Mouse (Mus musculus) myocyte (in vitro differentiated cells): ENCODE measurements around the gene Syndig1. TPM values are rescaled to one million over a fixed set of nuclear protein-coding genes. Genes with fewer than 3 reads are reported as not detected.

Experiments
- H3K27me3 ChIP-seq: one replicate; pipeline ENCODE4 v1.6.1; 2011; ENCODE audit not compliant: control insufficient read depth, insufficient read depth, insufficient read length
- H3K36me3 ChIP-seq: one replicate; pipeline ENCODE4 v1.6.1; 2011; ENCODE audit not compliant: control insufficient read depth, insufficient read depth
- H3K4me2 ChIP-seq: one replicate; pipeline ENCODE4 v1.6.1; 2011; ENCODE audit warnings: low read depth, control low read depth
- H3K4me3 ChIP-seq: one replicate; pipeline ENCODE4 v1.5.1; 2011; ENCODE audit warnings: mild to moderate bottlenecking, control low read depth, moderate library complexity
- H3K79me2 ChIP-seq: one replicate; pipeline ENCODE4 v1.6.1; 2011; ENCODE audit not compliant: control insufficient read depth, insufficient read depth
- H3ac ChIP-seq: one replicate; pipeline ENCODE4 v1.6.1; 2011; ENCODE audit not compliant: control insufficient read depth, insufficient read length
- CEBPB ChIP-seq: IDR thresholded peaks from 2 replicates; pipeline ENCODE4 v1.6.1; 2011; ENCODE audit warnings: mild to moderate bottlenecking, moderate library complexity; ENCODE audit not compliant: poor library complexity, insufficient read depth, severe bottlenecking
- E2F4 ChIP-seq: IDR thresholded peaks from one replicate; pipeline ENCODE4 v1.6.1; 2011; ENCODE audit warnings: mild to moderate bottlenecking, control low read depth, moderate library complexity; ENCODE audit not compliant: insufficient read depth
- MAX ChIP-seq: IDR thresholded peaks from one replicate; pipeline ENCODE4 v1.6.1; 2011; ENCODE audit warnings: low read depth, mild to moderate bottlenecking, control low read depth
- MYOD1 ChIP-seq, 3 experiments: IDR thresholded peaks; one replicate each; pipeline ENCODE4 v1.6.1; 2011; ENCODE audit warnings: control low read depth in 2 of 3, low read depth in 2 of 3, mild to moderate bottlenecking in 2 of 3, moderate library complexity in 1 of 3; ENCODE audit not compliant: insufficient read length in 2 of 3, control insufficient read depth in 1 of 3
- MYOG ChIP-seq, 3 experiments: IDR thresholded peaks; one replicate each; pipeline ENCODE4 v1.6.1; 2011; ENCODE audit warnings: control low read depth in 2 of 3, low read depth in 2 of 3, mild to moderate bottlenecking in 2 of 3; ENCODE audit not compliant: insufficient read length in 2 of 3, control insufficient read depth in 1 of 3, insufficient read depth in 1 of 3
- POLR2A ChIP-seq: IDR thresholded peaks from one replicate; pipeline ENCODE4 v1.6.1; 2011; ENCODE audit warnings: low read depth, mild to moderate bottlenecking, control low read depth, moderate library complexity; ENCODE audit not compliant: insufficient read length
- POLR2AphosphoS2 ChIP-seq: IDR thresholded peaks from one replicate; pipeline ENCODE4 v1.6.1; 2011; ENCODE audit warnings: low read depth, control low read depth; ENCODE audit not compliant: insufficient read length
- REST ChIP-seq: IDR thresholded peaks from one replicate; pipeline ENCODE4 v1.6.1; 2011; ENCODE audit warnings: mild to moderate bottlenecking, control low read depth, moderate library complexity; ENCODE audit not compliant: insufficient read depth, insufficient read length
- SRF ChIP-seq: IDR thresholded peaks from one replicate; pipeline ENCODE4 v1.6.1; 2011; ENCODE audit warnings: low read depth; ENCODE audit not compliant: control insufficient read depth, insufficient read length
- TCF12 ChIP-seq: IDR thresholded peaks from one replicate; pipeline ENCODE4 v1.6.1; 2011; ENCODE audit warnings: mild to moderate bottlenecking, control low read depth; ENCODE audit not compliant: poor library complexity, insufficient read depth, severe bottlenecking
- TCF3 ChIP-seq: IDR thresholded peaks from one replicate; pipeline ENCODE4 v1.6.1; 2011; ENCODE audit warnings: low read depth, control low read depth; ENCODE audit not compliant: insufficient read length
- USF1 ChIP-seq: IDR thresholded peaks from one replicate; pipeline ENCODE4 v1.6.1; 2011; ENCODE audit warnings: low read depth, mild to moderate bottlenecking, control low read depth, moderate library complexity
- polyA plus RNA-seq: library from polyadenylated mRNA; unstranded; fragments of >200 nt; fragmentation: generic; extraction: Trizol; gene quantifications from one replicate; pipeline ENCODE4 v1.2.1, GENCODE M21; 2012; ENCODE audit warnings: missing spikeins

Syndig1 gene
- polyA plus RNA-seq, 1 experiment = not detected

- no peaks in the 10 kb centered on the region for H3K27me3 ChIP-seq
- TF ChIP-seq REST (no peak), TCF3 (no peak), USF1 (no peak), E2F4 (no peak), SRF (no peak), MYOG (IDR thresholded peaks at IDR 0.05; ENCODE audit: control insufficient read depth in 1 of 3, insufficient read depth in 1 of 3, insufficient read length in 2 of 3, low read depth in 2 of 3) (no peak), TCF12 (no peak), POLR2A (no peak), MAX (no peak), POLR2AphosphoS2 (no peak), MYOD1 (IDR thresholded peaks at IDR 0.05; ENCODE audit: control insufficient read depth in 1 of 3, insufficient read length in 2 of 3, low read depth in 2 of 3) (no peak), CEBPB (no peak)
- no peak overlapping the region for H3K4me2 ChIP-seq
- H3K4me3 ChIP-seq = no peak overlapping the region
- H3K36me3 ChIP-seq = no peaks in the 10 kb centered on the region
- no peaks in the 10 kb centered on the region for H3K79me2 ChIP-seq
- no peak overlapping the region for H3ac ChIP-seq
These were observed 10.7 kb downstream of the Syndig1 start for GRCm38 (mm10) chr2:149839666-149840065.

- Histone ChIP-seq H3K4me3 (no peak overlapping the region), H3K27me3 (no peaks in the 10 kb centered on the region), H3K79me2 (no peaks in the 10 kb centered on the region), H3ac (no peak overlapping the region), H3K36me3 (no peaks in the 10 kb centered on the region), H3K4me2 (no peak overlapping the region)
- no peak for TF ChIP-seq TCF12
- no peak for TF ChIP-seq TCF3
- no peak for TF ChIP-seq MYOG (IDR thresholded peaks at IDR 0.05; ENCODE audit: control insufficient read depth in 1 of 3, insufficient read depth in 1 of 3, insufficient read length in 2 of 3, low read depth in 2 of 3)
- TF ChIP-seq POLR2AphosphoS2 = no peak
- no peak for TF ChIP-seq REST
- TF ChIP-seq E2F4 = no peak
- no peak for TF ChIP-seq SRF
- TF ChIP-seq USF1 = no peak
- TF ChIP-seq MYOD1 (IDR thresholded peaks at IDR 0.05; ENCODE audit: control insufficient read depth in 1 of 3, insufficient read length in 2 of 3, low read depth in 2 of 3) = no peak
- TF ChIP-seq MAX = no peak
- TF ChIP-seq POLR2A = no peak
- no peak for TF ChIP-seq CEBPB
These were observed 15.6 kb downstream of the Syndig1 start for GRCm38 (mm10) chr2:149844575-149844974.

DNA sequence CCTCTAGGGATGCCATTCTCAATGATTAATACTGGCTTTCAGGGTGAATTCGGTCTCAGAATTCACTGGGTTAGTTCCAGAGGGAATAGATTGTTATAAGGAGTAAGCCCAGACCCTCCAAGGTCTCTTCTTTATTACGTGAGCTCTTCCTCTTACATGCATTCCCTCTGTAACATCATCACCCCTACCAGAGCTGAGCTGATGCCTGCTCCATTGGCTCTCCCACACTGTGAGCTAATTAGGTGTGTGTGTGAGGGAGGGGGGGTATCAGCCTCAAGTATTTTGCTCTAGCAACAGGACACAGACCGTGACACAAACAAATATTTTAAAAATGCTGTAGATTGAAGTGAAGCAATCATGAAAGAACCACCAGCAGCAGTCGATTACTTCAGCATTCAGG is 19.8 kb downstream of the Syndig1 start:
- Histone ChIP-seq H3K4me3 (no peak overlapping the region), H3K36me3 (no peaks in the 10 kb centered on the region), H3ac (no peak overlapping the region), H3K79me2 (no peaks in the 10 kb centered on the region), H3K27me3 (no peaks in the 10 kb centered on the region), H3K4me2 (no peak overlapping the region)
- no peak for TF ChIP-seq REST
- TF ChIP-seq TCF3 = no peak
- no peak for TF ChIP-seq E2F4

DNA sequence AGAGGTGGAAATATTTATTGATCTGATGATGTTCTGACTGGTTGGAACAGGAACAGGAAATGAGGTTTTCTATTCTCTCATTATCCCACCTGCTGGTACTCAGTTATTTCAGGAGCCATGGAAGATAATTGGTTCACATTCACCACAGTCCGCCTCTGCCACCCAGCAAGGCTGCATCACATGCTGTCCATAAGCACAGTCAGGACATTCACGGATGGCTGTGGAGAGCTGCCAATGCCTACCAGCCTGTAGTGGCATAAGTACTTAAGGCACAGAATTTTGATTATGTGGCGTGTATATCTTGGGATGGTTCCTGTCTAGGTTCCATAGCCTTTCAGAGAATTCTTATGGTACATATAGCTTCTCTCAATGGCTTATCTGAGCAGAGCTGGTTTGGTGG is 32.0 kb downstream of the Syndig1 start:
- Histone ChIP-seq H3K4me2 (no peak overlapping the region), H3K36me3 (no peaks in the 10 kb centered on the region), H3ac (no peak overlapping the region), H3K4me3 (no peak overlapping the region), H3K27me3 (no peaks in the 10 kb centered on the region), H3K79me2 (no peaks in the 10 kb centered on the region)
- TF ChIP-seq POLR2AphosphoS2 = no peak

- no peak overlapping the region for H3ac ChIP-seq
- no peaks in the 10 kb centered on the region for H3K36me3 ChIP-seq
- no peaks in the 10 kb centered on the region for H3K27me3 ChIP-seq
- no peak overlapping the region for H3K4me3 ChIP-seq
- no peaks in the 10 kb centered on the region for H3K79me2 ChIP-seq
- TF ChIP-seq MAX (no peak), REST (no peak), TCF3 (no peak), MYOG (IDR thresholded peaks at IDR 0.05; ENCODE audit: control insufficient read depth in 1 of 3, insufficient read depth in 1 of 3, insufficient read length in 2 of 3, low read depth in 2 of 3) (no peak), POLR2A (no peak), E2F4 (no peak), USF1 (no peak), TCF12 (no peak), CEBPB (no peak), SRF (no peak), POLR2AphosphoS2 (no peak), MYOD1 (IDR thresholded peaks at IDR 0.05; ENCODE audit: control insufficient read depth in 1 of 3, insufficient read length in 2 of 3, low read depth in 2 of 3) (no peak)
- no peak overlapping the region for H3K4me2 ChIP-seq
These were observed 37.0 kb downstream of the Syndig1 start for GRCm38 (mm10) chr2:149865914-149866435.
